Mouse (Mus musculus) myocyte (in vitro differentiated cells): ENCODE measurements around the gene Slc22a15. TPM values are rescaled to one million over a fixed set of nuclear protein-coding genes. Genes with fewer than 3 reads are reported as not detected.

ENCODE experiments used
- H3K27me3 ChIP-seq: one replicate; pipeline ENCODE4 v1.6.1; 2011; ENCODE audit not compliant: control insufficient read depth, insufficient read depth, insufficient read length
- H3K36me3 ChIP-seq: one replicate; pipeline ENCODE4 v1.6.1; 2011; ENCODE audit not compliant: control insufficient read depth, insufficient read depth
- H3K4me2 ChIP-seq: one replicate; pipeline ENCODE4 v1.6.1; 2011; ENCODE audit warnings: low read depth, control low read depth
- H3K4me3 ChIP-seq: one replicate; pipeline ENCODE4 v1.5.1; 2011; ENCODE audit warnings: mild to moderate bottlenecking, control low read depth, moderate library complexity
- H3K79me2 ChIP-seq: one replicate; pipeline ENCODE4 v1.6.1; 2011; ENCODE audit not compliant: control insufficient read depth, insufficient read depth
- H3ac ChIP-seq: one replicate; pipeline ENCODE4 v1.6.1; 2011; ENCODE audit not compliant: control insufficient read depth, insufficient read length
- CEBPB ChIP-seq: IDR thresholded peaks from 2 replicates; pipeline ENCODE4 v1.6.1; 2011; ENCODE audit warnings: mild to moderate bottlenecking, moderate library complexity; ENCODE audit not compliant: poor library complexity, insufficient read depth, severe bottlenecking
- E2F4 ChIP-seq: IDR thresholded peaks from one replicate; pipeline ENCODE4 v1.6.1; 2011; ENCODE audit warnings: mild to moderate bottlenecking, control low read depth, moderate library complexity; ENCODE audit not compliant: insufficient read depth
- MAX ChIP-seq: IDR thresholded peaks from one replicate; pipeline ENCODE4 v1.6.1; 2011; ENCODE audit warnings: low read depth, mild to moderate bottlenecking, control low read depth
- MYOD1 ChIP-seq, 3 experiments: IDR thresholded peaks; one replicate each; pipeline ENCODE4 v1.6.1; 2011; ENCODE audit warnings: control low read depth in 2 of 3, low read depth in 2 of 3, mild to moderate bottlenecking in 2 of 3, moderate library complexity in 1 of 3; ENCODE audit not compliant: insufficient read length in 2 of 3, control insufficient read depth in 1 of 3
- MYOG ChIP-seq, 3 experiments: IDR thresholded peaks; one replicate each; pipeline ENCODE4 v1.6.1; 2011; ENCODE audit warnings: control low read depth in 2 of 3, low read depth in 2 of 3, mild to moderate bottlenecking in 2 of 3; ENCODE audit not compliant: insufficient read length in 2 of 3, control insufficient read depth in 1 of 3, insufficient read depth in 1 of 3
- POLR2A ChIP-seq: IDR thresholded peaks from one replicate; pipeline ENCODE4 v1.6.1; 2011; ENCODE audit warnings: low read depth, mild to moderate bottlenecking, control low read depth, moderate library complexity; ENCODE audit not compliant: insufficient read length
- POLR2AphosphoS2 ChIP-seq: IDR thresholded peaks from one replicate; pipeline ENCODE4 v1.6.1; 2011; ENCODE audit warnings: low read depth, control low read depth; ENCODE audit not compliant: insufficient read length
- REST ChIP-seq: IDR thresholded peaks from one replicate; pipeline ENCODE4 v1.6.1; 2011; ENCODE audit warnings: mild to moderate bottlenecking, control low read depth, moderate library complexity; ENCODE audit not compliant: insufficient read depth, insufficient read length
- SRF ChIP-seq: IDR thresholded peaks from one replicate; pipeline ENCODE4 v1.6.1; 2011; ENCODE audit warnings: low read depth; ENCODE audit not compliant: control insufficient read depth, insufficient read length
- TCF12 ChIP-seq: IDR thresholded peaks from one replicate; pipeline ENCODE4 v1.6.1; 2011; ENCODE audit warnings: mild to moderate bottlenecking, control low read depth; ENCODE audit not compliant: poor library complexity, insufficient read depth, severe bottlenecking
- TCF3 ChIP-seq: IDR thresholded peaks from one replicate; pipeline ENCODE4 v1.6.1; 2011; ENCODE audit warnings: low read depth, control low read depth; ENCODE audit not compliant: insufficient read length
- USF1 ChIP-seq: IDR thresholded peaks from one replicate; pipeline ENCODE4 v1.6.1; 2011; ENCODE audit warnings: low read depth, mild to moderate bottlenecking, control low read depth, moderate library complexity
- polyA plus RNA-seq: library from polyadenylated mRNA; unstranded; fragments of >200 nt; fragmentation: generic; extraction: Trizol; gene quantifications from one replicate; pipeline ENCODE4 v1.2.1, GENCODE M21; 2012; ENCODE audit warnings: missing spikeins

Gene Slc22a15
- polyA plus RNA-seq, 1 experiment, result 6.2 TPM

DNA sequence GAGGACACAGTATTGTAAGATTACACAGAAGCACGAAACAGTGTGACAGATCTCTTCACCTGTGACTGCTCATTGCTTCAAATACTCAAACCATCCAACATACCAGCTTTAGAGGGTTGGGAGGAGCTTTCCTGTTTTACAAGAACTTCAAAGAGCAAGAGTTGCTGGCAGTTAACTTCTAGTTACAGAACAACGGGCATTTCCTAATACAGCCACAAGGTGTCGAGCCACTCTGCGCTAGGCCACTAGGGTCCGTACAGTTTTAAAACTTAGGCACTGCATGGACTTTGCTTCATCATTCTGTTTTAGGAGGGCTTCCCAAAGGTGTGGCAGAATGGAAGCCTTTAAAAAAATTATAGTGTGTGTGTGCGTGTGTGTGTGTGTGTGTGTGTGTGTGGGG lies 43.4 kb downstream of the Slc22a15 start:
- no peak overlapping the region for H3K4me3 ChIP-seq
- no peaks in the 10 kb centered on the region for H3K27me3 ChIP-seq
- no peak overlapping the region for H3ac ChIP-seq
- H3K36me3 ChIP-seq, result peaks cover 3% of the 10 kb centered on the region
- H3K79me2 ChIP-seq, result no peaks in the 10 kb centered on the region
- no peak overlapping the region for H3K4me2 ChIP-seq
- TF ChIP-seq CEBPB, result no peak
- no peak for TF ChIP-seq MYOD1 (IDR thresholded peaks at IDR 0.05; ENCODE audit: control insufficient read depth in 1 of 3, insufficient read length in 2 of 3, low read depth in 2 of 3)
- no peak for TF ChIP-seq MYOG (IDR thresholded peaks at IDR 0.05; ENCODE audit: control insufficient read depth in 1 of 3, insufficient read depth in 1 of 3, insufficient read length in 2 of 3, low read depth in 2 of 3)
- TF ChIP-seq USF1, result no peak
- TF ChIP-seq SRF, result no peak
- no peak for TF ChIP-seq POLR2A
- TF ChIP-seq MAX, result no peak
- TF ChIP-seq TCF3, result no peak
- no peak for TF ChIP-seq REST
- TF ChIP-seq POLR2AphosphoS2, result no peak
- TF ChIP-seq E2F4, result no peak
- no peak for TF ChIP-seq TCF12

DNA sequence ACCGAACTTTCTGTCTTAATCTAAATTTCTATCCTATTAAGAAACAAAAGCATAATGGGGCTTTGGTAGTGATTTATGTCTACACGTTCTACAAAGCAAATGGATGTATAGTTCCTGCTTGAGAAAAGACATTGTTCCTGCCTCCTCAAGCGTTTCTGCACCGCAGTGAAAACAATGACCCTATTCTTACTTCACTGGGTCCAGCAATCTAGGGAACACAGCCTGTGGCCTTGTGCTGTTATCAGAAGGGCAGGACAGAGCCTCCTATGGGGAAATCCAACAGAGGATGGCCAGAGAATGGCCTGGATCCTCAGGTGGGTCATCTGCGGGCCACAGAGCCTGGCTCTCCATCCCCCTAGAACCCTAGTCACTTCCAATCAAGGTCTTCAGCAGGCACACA lies 46.1 kb downstream of the Slc22a15 start:
- no peaks in the 10 kb centered on the region for H3K27me3 ChIP-seq
- no peak overlapping the region for H3K4me3 ChIP-seq
- H3K79me2 ChIP-seq, result no peaks in the 10 kb centered on the region
- H3K4me2 ChIP-seq, result no peak overlapping the region
- no peak overlapping the region for H3ac ChIP-seq
- TF ChIP-seq REST, result no peak
- no peak for TF ChIP-seq USF1
- TF ChIP-seq SRF, result no peak
- no peak for TF ChIP-seq MYOD1 (IDR thresholded peaks at IDR 0.05; ENCODE audit: control insufficient read depth in 1 of 3, insufficient read length in 2 of 3, low read depth in 2 of 3)
- no peak for TF ChIP-seq CEBPB
- TF ChIP-seq POLR2A, result no peak
- no peak for TF ChIP-seq E2F4
- no peak for TF ChIP-seq MYOG (IDR thresholded peaks at IDR 0.05; ENCODE audit: control insufficient read depth in 1 of 3, insufficient read depth in 1 of 3, insufficient read length in 2 of 3, low read depth in 2 of 3)
- no peak for TF ChIP-seq TCF12
- TF ChIP-seq MAX, result no peak
- TF ChIP-seq POLR2AphosphoS2, result no peak
- no peak for TF ChIP-seq TCF3
- H3K36me3 ChIP-seq, result peaks cover 10% of the 10 kb centered on the region

- H3K4me3 ChIP-seq, result no peak overlapping the region
- TF ChIP-seq SRF (no peak), MYOG (IDR thresholded peaks at IDR 0.05; ENCODE audit: control insufficient read depth in 1 of 3, insufficient read depth in 1 of 3, insufficient read length in 2 of 3, low read depth in 2 of 3) (no peak), TCF3 (no peak), E2F4 (no peak), POLR2A (no peak), TCF12 (no peak), REST (no peak), POLR2AphosphoS2 (no peak), MAX (no peak), MYOD1 (IDR thresholded peaks at IDR 0.05; ENCODE audit: control insufficient read depth in 1 of 3, insufficient read length in 2 of 3, low read depth in 2 of 3) (no peak), USF1 (no peak)
- H3K79me2 ChIP-seq, result no peaks in the 10 kb centered on the region
- H3K36me3 ChIP-seq, result peaks cover 10% of the 10 kb centered on the region
- no peak overlapping the region for H3ac ChIP-seq
- H3K4me2 ChIP-seq, result no peak overlapping the region
- H3K27me3 ChIP-seq, result no peaks in the 10 kb centered on the region
Observed at GRCm38 (mm10) chr3:101876459-101877285, 47.6 kb downstream of the Slc22a15 start.

DNA sequence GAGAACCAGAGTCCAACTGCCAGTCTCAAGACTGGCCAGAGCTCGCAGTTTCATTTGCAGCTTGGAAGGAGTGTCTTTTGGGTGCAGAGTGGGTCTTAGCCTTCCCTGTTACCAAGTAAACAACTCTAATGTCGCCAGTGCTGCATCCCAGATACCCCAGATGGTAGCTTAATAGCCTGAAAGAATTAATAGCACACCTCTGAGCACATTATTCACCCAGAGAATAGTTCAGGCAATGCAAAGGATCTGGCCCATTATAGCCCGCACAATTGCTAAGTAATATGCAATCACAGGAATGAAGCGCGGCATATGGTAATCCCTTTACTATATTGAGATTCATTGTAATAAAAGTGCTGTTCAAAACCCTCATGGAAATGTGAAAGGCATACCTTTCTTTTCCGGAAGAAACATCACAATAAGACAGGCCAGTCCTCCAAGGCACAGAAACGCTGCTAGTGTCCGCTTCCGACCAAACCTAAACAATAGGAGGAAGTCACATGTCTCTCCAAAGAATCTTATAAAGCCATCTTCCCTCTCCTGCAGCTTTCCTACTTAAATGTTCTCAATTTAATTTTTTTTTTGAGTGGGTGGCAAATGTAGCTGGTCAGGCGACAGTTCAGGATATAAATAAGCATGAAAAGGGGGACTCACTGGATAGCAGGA lies 48.9 kb downstream of the Slc22a15 start:
- H3K79me2 ChIP-seq, result no peaks in the 10 kb centered on the region
- H3K4me3 ChIP-seq, result no peak overlapping the region
- H3K4me2 ChIP-seq, result no peak overlapping the region
- no peaks in the 10 kb centered on the region for H3K27me3 ChIP-seq
- H3ac ChIP-seq, result no peak overlapping the region
- no peak for TF ChIP-seq MYOG (IDR thresholded peaks at IDR 0.05; ENCODE audit: control insufficient read depth in 1 of 3, insufficient read depth in 1 of 3, insufficient read length in 2 of 3, low read depth in 2 of 3)
- peaks cover 10% of the 10 kb centered on the region for H3K36me3 ChIP-seq

- TF ChIP-seq E2F4, result no peak
- no peak for TF ChIP-seq TCF12
- no peak for TF ChIP-seq MYOD1 (IDR thresholded peaks at IDR 0.05; ENCODE audit: control insufficient read depth in 1 of 3, insufficient read length in 2 of 3, low read depth in 2 of 3)
- no peak for TF ChIP-seq CEBPB
- no peak for TF ChIP-seq TCF3
- no peak for TF ChIP-seq POLR2AphosphoS2
- TF ChIP-seq MAX, result no peak
- TF ChIP-seq POLR2A, result no peak
- no peak for TF ChIP-seq SRF
- TF ChIP-seq USF1, result no peak
- no peak for TF ChIP-seq MYOG (IDR thresholded peaks at IDR 0.05; ENCODE audit: control insufficient read depth in 1 of 3, insufficient read depth in 1 of 3, insufficient read length in 2 of 3, low read depth in 2 of 3)
- TF ChIP-seq REST, result no peak
- H3K4me3 ChIP-seq, result no peak overlapping the region
- H3K27me3 ChIP-seq, result no peaks in the 10 kb centered on the region
- no peak overlapping the region for H3K4me2 ChIP-seq
- H3ac ChIP-seq, result no peak overlapping the region
- peaks cover 10% of the 10 kb centered on the region for H3K36me3 ChIP-seq
- H3K79me2 ChIP-seq, result no peaks in the 10 kb centered on the region
Observed at GRCm38 (mm10) chr3:101873061-101873675, 51.1 kb downstream of the Slc22a15 start.
